Mouse (Mus musculus) megakaryocyte, adult 5-6 weeks (primary cell): ENCODE data around the gene Sphk2. TPM values are rescaled to one million over a fixed set of nuclear protein-coding genes. Genes with fewer than 3 reads are reported as not detected.

Experiments used
- ATAC-seq: 2 replicates; pipeline ENCODE4 v1.8.0; 2016; ENCODE audit warnings: mild to moderate bottlenecking, inconsistent platforms; ENCODE audit not compliant: poor library complexity, severe bottlenecking
- total RNA-seq, 2 experiments: library from RNA; stranded (forward) in 1 of 2; stranded (reverse) in 1 of 2; fragments of 153-499, 151-499 nt in 1 of 2; fragments of 221-1000, 200-1000 nt in 1 of 2; gene quantifications; 2 replicates each; pipeline versions ENCODE4 v1.2.3 to v1.2.4; 2015 to 2017

Sphk2 gene
- total RNA-seq (2015), result 14.6 and 21.2 TPM in 2 replicates
- total RNA-seq (2017), result 13.7 and 15.7 TPM in 2 replicates

- peak; percentile 62 for ATAC-seq
These were observed at the start of gene Sphk2 for GRCm38 (mm10) chr7:45717918-45718297. Sphk2 (minus strand) TSS chr7:45718002.

GRCm38 (mm10) chr7:45767500-45767899 lies 49.7 kb upstream of the Sphk2 start:
- no peak for ATAC-seq

GRCm38 (mm10) chr7:45766764-45767163 lies 49.0 kb upstream of the Sphk2 start:
- ATAC-seq, result no peak

- no peak for ATAC-seq
These were observed 48.2 kb upstream of the Sphk2 start for GRCm38 (mm10) chr7:45765995-45766394.

- ATAC-seq, result no peak
These were observed 42.3 kb upstream of the Sphk2 start for GRCm38 (mm10) chr7:45760151-45760550.

- ATAC-seq, result no peak
These were observed 41.6 kb upstream of the Sphk2 start for GRCm38 (mm10) chr7:45759400-45759799.

GRCm38 (mm10) chr7:45755703-45756102 lies 37.9 kb upstream of the Sphk2 start:
- ATAC-seq, result no peak

GRCm38 (mm10) chr7:45750162-45750561 lies 32.4 kb upstream of the Sphk2 start:
- ATAC-seq, result no peak

GRCm38 (mm10) chr7:45749401-45749800 lies 31.6 kb upstream of the Sphk2 start:
- no peak for ATAC-seq

GRCm38 (mm10) chr7:45748110-45748509 lies 30.3 kb upstream of the Sphk2 start:
- no peak for ATAC-seq

GRCm38 (mm10) chr7:45747450-45747849 lies 29.6 kb upstream of the Sphk2 start:
- no peak for ATAC-seq

GRCm38 (mm10) chr7:45746518-45746917 lies 28.7 kb upstream of the Sphk2 start:
- ATAC-seq, result no peak

GRCm38 (mm10) chr7:45744387-45744786 lies 26.6 kb upstream of the Sphk2 start:
- ATAC-seq, result no peak

GRCm38 (mm10) chr7:45742338-45742737 lies 24.5 kb upstream of the Sphk2 start:
- peak; percentile 21; the same call in 1 of the 2 replicates for ATAC-seq

GRCm38 (mm10) chr7:45741777-45742176 lies 24.0 kb upstream of the Sphk2 start:
- peak; percentile 82 for ATAC-seq

GRCm38 (mm10) chr7:45741308-45741707 lies 23.5 kb upstream of the Sphk2 start:
- ATAC-seq, result peak; percentile 74

- ATAC-seq, result no peak
These were observed 22.0 kb upstream of the Sphk2 start for GRCm38 (mm10) chr7:45739820-45740219.

GRCm38 (mm10) chr7:45739162-45739763 lies 21.5 kb upstream of the Sphk2 start:
- peak; percentile 74 for ATAC-seq

- ATAC-seq, result peak; percentile 56
These were observed 15.7 kb upstream of the Sphk2 start for GRCm38 (mm10) chr7:45733477-45733876.

- peak; percentile 80 for ATAC-seq
These were observed 13.1 kb upstream of the Sphk2 start for GRCm38 (mm10) chr7:45730727-45731431.

GRCm38 (mm10) chr7:45727625-45728024 lies 9.8 kb upstream of the Sphk2 start:
- ATAC-seq, result no peak

- ATAC-seq, result no peak
These were observed 8.6 kb upstream of the Sphk2 start for GRCm38 (mm10) chr7:45726419-45726818.
